Mouse (Mus musculus) embryonic fibroblast, embryonic 13.5 days (primary cell): ENCODE measurements around the gene Rnf40.

ENCODE experiments used
- CTCF ChIP-seq: IDR thresholded peaks from 2 replicates; pipeline ENCODE4 v1.5.1; 2011; ENCODE audit warnings: mild to moderate bottlenecking, control low read depth, low read length, moderate library complexity, borderline replicate concordance; ENCODE audit not compliant: insufficient read depth
- POLR2A ChIP-seq: IDR thresholded peaks from 2 replicates; pipeline ENCODE4 v1.6.1; 2011; ENCODE audit warnings: low read depth, mild to moderate bottlenecking, control low read depth, low read length, moderate library complexity

- no peak for TF ChIP-seq CTCF
- TF ChIP-seq POLR2A: no peak
Observed at GRCm38 (mm10) chr7:127592575-127592974, 4.0 kb downstream of the Rnf40 start.
